Mouse (Mus musculus): ENCODE data around the gene Caly. TPM values are rescaled to one million over a fixed set of nuclear protein-coding genes. Genes with fewer than 3 reads are reported as not detected.

The Caly gene
- 0.98 and 1.4 TPM in 2 replicates for polyA plus RNA-seq (2016; fragmentation: Nextera tagmentation; extraction: Ambion mirVana)

GRCm38 (mm10) chr7:140082242-140082678 is at the start of gene Caly:
Gene Caly (minus strand): TSS chr7:140082548.
- peaks cover 47% of the 10 kb centered on the region for H3K27me3 ChIP-seq (replicated peaks; ENCODE audit: low read depth, poor library complexity, severe bottlenecking)
- 7% methylated on average over 18 of the region's 18 CpGs for WGBS
- no peak within 1 kb of the TSS for H3K27ac ChIP-seq (replicated peaks)
- peaks cover 30% of the 10 kb centered on the region for H3K4me1 ChIP-seq
- H3K4me3 ChIP-seq, result peak within 1 kb of the TSS; percentile 50
- H3K9me3 ChIP-seq, result no peaks in the 10 kb centered on the region
- peak; percentile 85 for DNase-seq (ENCODE audit: low spot score)
- no peaks in the 10 kb centered on the region for H3K36me3 ChIP-seq (replicated peaks)

DNA sequence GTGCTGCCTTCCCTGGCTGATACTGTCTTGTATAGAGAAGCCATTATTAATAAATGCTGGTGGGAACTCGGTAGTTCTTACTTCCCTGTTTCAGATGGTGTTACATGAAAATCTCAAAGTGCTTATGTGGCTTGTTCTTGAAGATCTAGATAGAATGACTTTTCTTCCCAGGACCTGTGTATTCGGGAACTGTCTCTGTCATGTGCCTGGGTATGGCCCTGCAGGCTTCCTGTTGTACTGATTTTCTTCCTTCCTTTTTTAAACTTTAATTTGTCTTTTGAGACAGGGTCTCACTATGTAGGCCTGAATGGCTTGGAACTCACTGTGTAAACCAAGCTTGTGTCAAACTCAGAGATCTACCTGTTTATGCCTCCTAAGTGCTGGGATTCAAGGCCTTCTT is 45.6 kb upstream of the Caly start:
- DNase-seq (ENCODE audit: low spot score), result no peak
- Histone ChIP-seq H3K9me3 (no peaks in the 10 kb centered on the region), H3K36me3 (replicated peaks) (peaks cover 25% of the 10 kb centered on the region), H3K27ac (replicated peaks) (no peak overlapping the region), H3K4me3 (no peak overlapping the region), H3K4me1 (peaks cover 18% of the 10 kb centered on the region), H3K27me3 (replicated peaks; ENCODE audit: low read depth, poor library complexity, severe bottlenecking) (no peaks in the 10 kb centered on the region)
- WGBS, result 86% methylated on average over 2 of the region's 2 CpGs

DNA sequence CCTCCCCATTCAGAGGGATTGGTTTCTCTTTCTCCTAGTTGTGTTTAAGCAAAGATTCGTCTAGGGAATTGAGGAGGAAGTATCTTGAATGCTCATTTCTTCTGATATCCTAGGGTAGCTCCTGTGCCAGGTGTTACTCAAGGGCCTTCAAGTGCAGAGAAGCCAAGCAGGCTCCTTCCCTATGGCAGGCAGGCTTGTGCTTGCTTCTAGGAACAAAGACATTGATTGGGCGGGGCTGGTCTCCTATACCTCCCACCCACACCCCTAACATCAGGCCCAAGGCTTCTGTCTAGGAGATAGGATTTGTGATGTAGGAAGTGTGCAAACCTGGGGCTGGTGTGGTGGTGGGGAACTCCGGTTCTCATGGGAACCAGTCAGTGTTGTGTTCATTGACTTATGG is 44.6 kb upstream of the Caly start:
- Histone ChIP-seq H3K4me1 (peaks cover 18% of the 10 kb centered on the region), H3K27me3 (replicated peaks; ENCODE audit: low read depth, poor library complexity, severe bottlenecking) (no peaks in the 10 kb centered on the region), H3K4me3 (peak overlapping the region; percentile 17; the same call in 1 of the 2 replicates), H3K27ac (replicated peaks) (no peak overlapping the region), H3K9me3 (no peaks in the 10 kb centered on the region), H3K36me3 (replicated peaks) (peaks cover 25% of the 10 kb centered on the region)
- no peak for DNase-seq (ENCODE audit: low spot score)
- 84% methylated on average over 3 of the region's 3 CpGs for WGBS

DNA sequence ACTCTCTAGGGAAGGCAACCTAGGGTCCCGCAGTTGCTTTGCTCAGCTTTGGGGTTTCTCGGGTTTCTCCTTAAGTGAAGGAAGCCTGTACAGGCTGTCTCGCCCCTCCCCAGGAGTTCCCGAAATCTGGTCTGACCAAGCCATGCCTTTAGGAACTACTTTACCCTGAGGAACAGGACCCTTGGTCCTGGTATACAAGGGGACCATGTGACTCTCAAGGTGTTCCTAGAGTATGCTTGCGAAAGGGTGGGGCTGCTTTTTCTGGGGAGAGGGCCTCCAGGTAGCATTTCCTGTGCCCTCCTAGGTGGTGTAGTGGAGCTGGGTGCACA is 43.6 kb upstream of the Caly start:
- no peaks in the 10 kb centered on the region for H3K9me3 ChIP-seq
- peaks cover 20% of the 10 kb centered on the region for H3K36me3 ChIP-seq (replicated peaks)
- peak overlapping the region; percentile 67 for H3K4me3 ChIP-seq
- no peaks in the 10 kb centered on the region for H3K27me3 ChIP-seq (replicated peaks; ENCODE audit: low read depth, poor library complexity, severe bottlenecking)
- H3K4me1 ChIP-seq, result peaks cover 18% of the 10 kb centered on the region
- no peak for DNase-seq (ENCODE audit: low spot score)
- WGBS, result 6% methylated on average over 5 of the region's 5 CpGs
- H3K27ac ChIP-seq (replicated peaks), result peak overlapping the region; percentile 85

- H3K4me1 ChIP-seq, result peaks cover 18% of the 10 kb centered on the region
- no peaks in the 10 kb centered on the region for H3K9me3 ChIP-seq
- peak overlapping the region; percentile 67 for H3K4me3 ChIP-seq
- no peaks in the 10 kb centered on the region for H3K27me3 ChIP-seq (replicated peaks; ENCODE audit: low read depth, poor library complexity, severe bottlenecking)
- H3K36me3 ChIP-seq (replicated peaks), result peaks cover 14% of the 10 kb centered on the region
- DNase-seq (ENCODE audit: low spot score), result peak; percentile 96
- H3K27ac ChIP-seq (replicated peaks), result peak overlapping the region; percentile 85
- WGBS, result 1% methylated on average over 40 of the region's 40 CpGs
Observed at GRCm38 (mm10) chr7:140125278-140126021, 43.1 kb upstream of the Caly start.

DNA sequence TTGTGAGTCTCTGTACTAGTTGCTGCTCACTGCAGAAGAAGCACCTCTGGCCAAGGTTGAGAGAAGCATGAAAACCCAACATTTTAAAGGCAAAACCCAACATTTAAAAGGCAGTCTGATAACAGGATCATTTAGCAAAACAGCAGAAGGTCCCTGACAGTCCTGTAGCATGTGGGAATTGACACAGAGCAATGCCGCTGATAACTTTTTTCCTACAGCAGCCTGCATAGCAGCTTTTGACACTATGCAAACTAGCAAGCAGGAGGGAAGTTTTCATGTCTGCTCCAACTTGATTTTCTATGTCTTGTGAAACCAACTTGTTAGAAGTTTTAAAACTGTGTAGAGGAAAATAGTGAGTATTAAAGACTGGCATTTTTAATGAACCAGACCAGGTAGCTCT is 42.0 kb upstream of the Caly start:
- no peaks in the 10 kb centered on the region for H3K27me3 ChIP-seq (replicated peaks; ENCODE audit: low read depth, poor library complexity, severe bottlenecking)
- H3K4me3 ChIP-seq, result no peak overlapping the region
- peaks cover 18% of the 10 kb centered on the region for H3K4me1 ChIP-seq
- H3K9me3 ChIP-seq, result no peaks in the 10 kb centered on the region
- DNase-seq (ENCODE audit: low spot score), result no peak
- H3K36me3 ChIP-seq (replicated peaks), result peaks cover 4% of the 10 kb centered on the region
- WGBS, result 97% methylated on average over 1 of the region's 1 CpGs
- H3K27ac ChIP-seq (replicated peaks), result no peak overlapping the region

DNA sequence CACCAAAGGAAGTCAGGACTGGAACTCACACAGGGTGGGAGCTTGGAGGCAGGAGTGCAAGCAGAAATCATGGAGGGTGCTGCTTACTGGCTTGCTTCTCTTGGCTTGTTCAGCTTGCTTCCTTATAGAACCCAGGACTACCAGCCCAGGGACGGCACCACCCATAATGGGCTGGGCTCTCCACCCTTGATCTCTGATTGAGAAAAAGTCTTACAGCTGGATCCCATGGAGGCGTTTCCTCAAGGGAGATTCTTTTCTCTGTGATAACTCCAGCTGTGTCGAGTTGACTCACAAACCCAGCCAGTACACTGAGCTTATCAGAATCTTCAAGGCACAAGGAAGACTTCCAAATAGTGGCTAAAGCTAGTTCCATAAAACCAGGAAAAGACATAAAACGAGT is 40.4 kb upstream of the Caly start:
- H3K27me3 ChIP-seq (replicated peaks; ENCODE audit: low read depth, poor library complexity, severe bottlenecking), result no peaks in the 10 kb centered on the region
- no peak for DNase-seq (ENCODE audit: low spot score)
- no peaks in the 10 kb centered on the region for H3K9me3 ChIP-seq
- no peaks in the 10 kb centered on the region for H3K36me3 ChIP-seq (replicated peaks)
- WGBS, result 46% methylated on average over 4 of the region's 4 CpGs
- H3K4me1 ChIP-seq, result peaks cover 18% of the 10 kb centered on the region
- no peak overlapping the region for H3K27ac ChIP-seq (replicated peaks)
- H3K4me3 ChIP-seq, result no peak overlapping the region

GRCm38 (mm10) chr7:140121338-140121910 is 39.1 kb upstream of the Caly start:
- WGBS, result 75% methylated on average over 13 of the region's 13 CpGs
- Histone ChIP-seq H3K36me3 (replicated peaks) (no peaks in the 10 kb centered on the region), H3K4me1 (peaks cover 11% of the 10 kb centered on the region), H3K4me3 (no peak overlapping the region), H3K27me3 (replicated peaks; ENCODE audit: low read depth, poor library complexity, severe bottlenecking) (no peaks in the 10 kb centered on the region), H3K27ac (replicated peaks) (no peak overlapping the region), H3K9me3 (no peaks in the 10 kb centered on the region)
- DNase-seq (ENCODE audit: low spot score), result no peak

- no peaks in the 10 kb centered on the region for H3K27me3 ChIP-seq (replicated peaks; ENCODE audit: low read depth, poor library complexity, severe bottlenecking)
- H3K9me3 ChIP-seq, result no peaks in the 10 kb centered on the region
- DNase-seq (ENCODE audit: low spot score), result no peak
- no peak overlapping the region for H3K27ac ChIP-seq (replicated peaks)
- peaks cover 10% of the 10 kb centered on the region for H3K4me1 ChIP-seq
- H3K4me3 ChIP-seq, result no peak overlapping the region
- WGBS, result 81% methylated on average over 2 of the region's 2 CpGs
- no peaks in the 10 kb centered on the region for H3K36me3 ChIP-seq (replicated peaks)
Observed at GRCm38 (mm10) chr7:140120484-140120883, 38.1 kb upstream of the Caly start.

DNA sequence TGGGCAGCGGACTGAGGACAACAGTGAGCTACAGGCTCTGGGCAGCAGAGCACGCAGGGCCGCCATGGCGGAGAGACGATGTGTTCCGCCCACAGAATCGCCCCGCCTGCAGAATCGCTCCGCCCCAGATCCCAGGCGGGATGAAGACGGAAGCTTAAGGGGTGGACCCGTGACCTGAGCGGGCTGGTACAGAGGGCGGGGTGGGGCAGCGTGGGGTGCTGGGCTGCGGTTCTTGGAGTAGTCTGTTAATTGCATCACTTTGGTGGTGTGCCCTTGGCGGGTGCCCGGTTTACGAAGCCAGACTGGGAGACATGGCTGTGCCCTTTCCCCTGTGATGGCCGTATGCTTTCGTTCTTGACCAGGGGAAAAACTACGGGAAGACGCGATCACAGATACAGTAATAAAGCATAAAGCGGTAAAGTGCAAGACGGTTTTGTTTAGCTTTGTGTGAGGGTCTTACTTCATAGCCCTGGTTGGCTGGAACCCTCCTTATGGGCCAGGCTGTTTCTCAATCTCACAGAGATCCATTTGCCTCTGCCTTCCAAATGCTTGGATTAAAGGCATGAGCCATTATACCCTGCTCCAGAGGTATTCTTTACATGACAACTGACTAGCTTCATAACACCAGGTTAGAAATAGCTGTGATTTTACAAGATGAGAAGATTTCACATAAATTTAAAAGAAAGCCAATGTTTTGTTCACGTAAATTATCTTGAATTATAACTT is 34.1 kb upstream of the Caly start, which contains the start of gene Echs1:
Gene Echs1, minus strand, starts transcription at position 148 of the 726 bp plus-strand sequence.
- DNase-seq (ENCODE audit: low spot score), result peak; percentile 90

GRCm38 (mm10) chr7:140115583-140116328 is 33.4 kb upstream of the Caly start, which contains the start of gene Paox:
Gene Paox (plus strand): TSS chr7:140115799.
- peak within 1 kb of the TSS; percentile 89 for H3K27ac ChIP-seq (replicated peaks)
- peak; percentile 52 for DNase-seq (ENCODE audit: low spot score)
- peak within 1 kb of the TSS; percentile 72 for H3K4me3 ChIP-seq
- H3K27me3 ChIP-seq (replicated peaks; ENCODE audit: low read depth, poor library complexity, severe bottlenecking), result no peaks in the 10 kb centered on the region
- H3K9me3 ChIP-seq, result no peaks in the 10 kb centered on the region
- H3K36me3 ChIP-seq (replicated peaks), result peaks cover 27% of the 10 kb centered on the region
- H3K4me1 ChIP-seq, result peaks cover 9% of the 10 kb centered on the region
- 2% methylated on average over 23 of the region's 23 CpGs for WGBS

More for the DNA sequence above, 34.1 kb upstream of the Caly start, which contains the start of gene Echs1:
- WGBS, result 5% methylated on average over 28 of the region's 28 CpGs
- Histone ChIP-seq H3K4me3 (peak within 1 kb of the TSS; percentile 72), H3K27me3 (replicated peaks; ENCODE audit: low read depth, poor library complexity, severe bottlenecking) (no peaks in the 10 kb centered on the region), H3K4me1 (peaks cover 9% of the 10 kb centered on the region), H3K36me3 (replicated peaks) (peaks cover 20% of the 10 kb centered on the region), H3K27ac (replicated peaks) (peak within 1 kb of the TSS; percentile 89), H3K9me3 (no peaks in the 10 kb centered on the region)

- H3K27ac ChIP-seq (replicated peaks), result no peak overlapping the region
- H3K36me3 ChIP-seq (replicated peaks), result peaks cover 65% of the 10 kb centered on the region
- DNase-seq (ENCODE audit: low spot score), result no peak
- no peaks in the 10 kb centered on the region for H3K27me3 ChIP-seq (replicated peaks; ENCODE audit: low read depth, poor library complexity, severe bottlenecking)
- H3K9me3 ChIP-seq, result no peaks in the 10 kb centered on the region
- no peak overlapping the region for H3K4me3 ChIP-seq
- 71% methylated on average over 3 of the region's 3 CpGs for WGBS
- peaks cover 9% of the 10 kb centered on the region for H3K4me1 ChIP-seq
Observed at GRCm38 (mm10) chr7:140111943-140112342, 29.6 kb upstream of the Caly start.
